Mouse (Mus musculus) embryonic facial prominence, embryonic 11.5 days (tissue): ENCODE results near the gene Reln. TPM values are rescaled to one million over a fixed set of nuclear protein-coding genes. Genes with fewer than 3 reads are reported as not detected.

Experiments used
- ATAC-seq: fragments of 200-750 bp; cut with Nextera tagmentation; replicated peaks from 2 replicates; pipeline ENCODE4 v1.8.0; 2017; ENCODE audit warnings: low read depth; ENCODE audit not compliant: insufficient number of reproducible peaks, low FRiP score, low TSS enrichment
- DNase-seq: peaks from one replicate; pipeline ENCODE4 v3.0.0-alpha.2; 2015; ENCODE audit warnings: low spot score
- H3K27ac ChIP-seq: fragments of 300-500 bp; sonication (generic); replicated peaks from 2 replicates; pipeline ENCODE4 v1.5.1; 2014; ENCODE audit warnings: mild to moderate bottlenecking, low read depth, low read length, control low read depth
- H3K27me3 ChIP-seq: fragments of 300-500 bp; sonication (generic); 2 replicates; pipeline ENCODE4 v1.6.1; 2014; ENCODE audit warnings: mild to moderate bottlenecking, low read length, moderate library complexity, mixed read lengths; ENCODE audit not compliant: control insufficient read depth, insufficient read depth
- H3K36me3 ChIP-seq: fragments of 300-500 bp; sonication (generic); replicated peaks from 2 replicates; pipeline ENCODE4 v1.6.1; 2014; ENCODE audit warnings: low read depth, mild to moderate bottlenecking, low read length, moderate library complexity, mixed read lengths; ENCODE audit not compliant: control insufficient read depth, insufficient read depth
- H3K4me1 ChIP-seq: fragments of 300-500 bp; sonication (generic); 2 replicates; pipeline ENCODE4 v1.6.1; 2014; ENCODE audit warnings: low read length, mixed read lengths; ENCODE audit not compliant: control insufficient read depth, insufficient read depth
- H3K4me2 ChIP-seq: fragments of 300-500 bp; sonication (generic); 2 replicates; pipeline ENCODE4 v1.6.1; 2014; ENCODE audit warnings: low read depth, mild to moderate bottlenecking, control low read depth, low read length, moderate library complexity
- H3K4me3 ChIP-seq: fragments of 300-500 bp; sonication (generic); 2 replicates; pipeline ENCODE4 v1.5.1; 2014; ENCODE audit warnings: low read depth, low read length, control low read depth
- H3K9ac ChIP-seq: fragments of 300-500 bp; sonication (generic); replicated peaks from 2 replicates; pipeline ENCODE4 v1.6.1; 2014; ENCODE audit warnings: mild to moderate bottlenecking, control low read depth, low read length
- H3K9me3 ChIP-seq: fragments of 300-500 bp; sonication (generic); replicated peaks from 2 replicates; pipeline ENCODE4 v1.6.1; 2016; ENCODE audit warnings: mild to moderate bottlenecking, low read length, inconsistent platforms, mixed read lengths; ENCODE audit not compliant: control insufficient read depth
- WGBS: fragments of 180-500 bp; shearing (Covaris S2); extraction: QIAGEN DNeasy Blood & Tissue Kit; methylation state at CpG from one replicate; pipeline ENCODE4 v1.1.7; 2014; 5-methylcytosine and 5-hydroxymethylcytosine counted together
- polyA plus RNA-seq: library from polyadenylated mRNA; unstranded; fragments of >200 nt; fragmentation: Nextera tagmentation; extraction: Ambion mirVana; gene quantifications from 2 replicates; pipeline ENCODE4 v1.2.1, GENCODE M21; 2014

The Reln gene
- polyA plus RNA-seq, 1 experiment from 2014 or later = 3.0 TPM

DNA sequence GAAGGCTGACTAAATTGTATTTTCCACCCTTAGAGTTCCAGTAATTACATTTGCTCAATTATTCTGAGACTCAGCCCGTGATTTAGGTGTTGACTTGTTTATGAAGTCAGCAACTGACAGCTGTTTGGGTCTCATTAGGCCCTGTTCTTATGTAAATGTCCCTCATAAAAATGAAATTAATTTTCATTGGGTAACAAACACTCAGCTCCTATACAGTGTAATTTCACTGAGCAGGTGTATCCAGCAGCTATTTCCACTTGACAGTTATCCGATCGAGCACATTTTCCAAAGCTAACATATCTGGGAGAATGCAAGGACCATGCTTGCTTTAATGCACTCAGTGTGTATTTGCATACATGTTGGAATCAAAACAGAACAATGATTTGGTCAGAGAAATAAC is 330.0 kb downstream of the Reln start:
- H3K27ac ChIP-seq = no peak overlapping the region
- H3K9ac ChIP-seq = no peak overlapping the region
- no peaks in the 10 kb centered on the region for H3K27me3 ChIP-seq
- no peaks in the 10 kb centered on the region for H3K4me1 ChIP-seq
- no peak overlapping the region for H3K4me3 ChIP-seq
- H3K4me2 ChIP-seq = no peak overlapping the region
- ATAC-seq (no peak), DNase-seq (no peak)
- H3K9me3 ChIP-seq = no peaks in the 10 kb centered on the region
- 86% methylated on average over 3 of the region's 3 CpGs for WGBS
- no peaks in the 10 kb centered on the region for H3K36me3 ChIP-seq

DNA sequence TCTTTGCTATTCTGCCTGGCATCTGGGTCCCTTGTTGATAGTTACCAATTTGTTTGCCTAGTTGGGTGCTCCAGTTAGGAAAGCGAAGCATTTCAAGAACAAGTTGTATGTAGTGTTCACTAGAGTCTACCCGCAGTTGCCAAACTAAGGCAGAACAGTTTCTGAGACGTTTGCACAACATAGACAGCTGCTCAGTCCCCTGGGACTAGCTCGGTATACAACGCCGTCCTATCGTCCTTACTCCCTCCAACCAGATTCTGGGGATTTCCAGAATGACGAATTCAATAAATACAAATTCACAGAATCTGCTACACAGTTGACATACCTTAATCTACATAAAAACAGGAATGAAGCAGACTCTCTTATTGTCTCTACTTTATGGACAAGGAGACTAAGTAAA is 335.4 kb downstream of the Reln start:
- ATAC-seq = no peak
- Histone ChIP-seq H3K9me3 (no peaks in the 10 kb centered on the region), H3K4me1 (no peaks in the 10 kb centered on the region), H3K27ac (no peak overlapping the region), H3K4me2 (no peak overlapping the region), H3K36me3 (no peaks in the 10 kb centered on the region), H3K9ac (no peak overlapping the region), H3K27me3 (no peaks in the 10 kb centered on the region), H3K4me3 (no peak overlapping the region)
- 85% methylated on average over 8 of the region's 8 CpGs for WGBS
- DNase-seq = no peak

- no peak for ATAC-seq
- 68% methylated on average over 11 of the region's 11 CpGs for WGBS
Measured at GRCm38 (mm10) chr5:22007304-22008059, 337.0 kb downstream of the Reln start.

DNA sequence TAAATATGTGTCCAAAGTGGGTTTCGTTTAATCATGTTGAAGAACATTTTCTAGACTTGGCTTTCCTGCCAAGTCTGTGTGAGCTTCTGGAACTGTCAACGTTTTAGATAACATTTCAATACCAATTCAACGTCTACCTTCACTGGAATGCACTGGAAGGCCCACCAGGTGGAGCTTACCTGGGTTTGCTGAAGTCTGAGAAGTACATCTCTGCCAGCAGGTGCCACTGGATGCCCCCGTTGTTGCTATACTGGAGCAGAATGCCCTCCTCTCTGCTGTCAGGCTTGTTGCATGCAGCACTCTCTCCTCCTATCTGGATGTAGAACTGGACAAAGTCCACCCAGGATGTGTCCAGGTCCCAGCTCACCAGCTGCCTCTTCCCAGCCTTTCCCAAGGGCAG is 340.6 kb downstream of the Reln start:
- no peaks in the 10 kb centered on the region for H3K4me1 ChIP-seq

More at GRCm38 (mm10) chr5:22007304-22008059, 337.0 kb downstream of the Reln start:
- H3K27me3 ChIP-seq = no peaks in the 10 kb centered on the region
- no peak overlapping the region for H3K4me2 ChIP-seq
- H3K27ac ChIP-seq = no peak overlapping the region
- H3K4me3 ChIP-seq = no peak overlapping the region
- no peaks in the 10 kb centered on the region for H3K4me1 ChIP-seq
- H3K36me3 ChIP-seq = no peaks in the 10 kb centered on the region
- H3K9ac ChIP-seq = no peak overlapping the region
- no peaks in the 10 kb centered on the region for H3K9me3 ChIP-seq
- no peak for DNase-seq

GRCm38 (mm10) chr5:21987711-21988110 is 356.8 kb downstream of the Reln start:
- Histone ChIP-seq H3K27me3 (no peaks in the 10 kb centered on the region), H3K4me1 (no peaks in the 10 kb centered on the region), H3K27ac (no peak overlapping the region), H3K36me3 (no peaks in the 10 kb centered on the region), H3K4me3 (no peak overlapping the region), H3K9me3 (no peaks in the 10 kb centered on the region), H3K4me2 (no peak overlapping the region), H3K9ac (no peak overlapping the region)
- DNase-seq = no peak
- 93% methylated on average over 5 of the region's 5 CpGs for WGBS
- no peak for ATAC-seq

More for the DNA sequence above, 340.6 kb downstream of the Reln start:
- no peak overlapping the region for H3K4me3 ChIP-seq
- WGBS = 84% methylated on average over 4 of the region's 4 CpGs
- ATAC-seq (no peak), DNase-seq (no peak)
- H3K27ac ChIP-seq = no peak overlapping the region
- no peak overlapping the region for H3K9ac ChIP-seq
- no peaks in the 10 kb centered on the region for H3K36me3 ChIP-seq
- no peaks in the 10 kb centered on the region for H3K27me3 ChIP-seq
- no peaks in the 10 kb centered on the region for H3K9me3 ChIP-seq
- no peak overlapping the region for H3K4me2 ChIP-seq

DNA sequence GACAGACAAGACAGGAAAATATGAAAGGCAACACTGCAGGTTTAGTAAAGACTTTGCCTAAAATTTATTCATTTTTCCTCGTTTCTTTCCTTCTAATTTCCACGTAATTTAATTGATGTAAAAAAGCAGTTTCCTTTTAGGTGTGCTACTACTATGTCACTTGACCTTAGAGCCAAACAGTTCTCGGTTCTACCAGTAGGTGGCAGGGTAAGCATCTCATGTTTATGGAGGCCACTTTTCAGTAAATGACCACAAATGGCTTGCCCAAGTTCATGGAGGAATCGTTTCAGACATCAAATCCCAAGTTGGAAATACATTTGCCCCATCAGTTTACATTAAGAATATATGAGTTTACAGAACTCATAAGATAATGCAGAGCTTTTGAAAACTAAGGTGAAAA is 358.2 kb downstream of the Reln start:
- Histone ChIP-seq H3K4me3 (no peak overlapping the region), H3K36me3 (no peaks in the 10 kb centered on the region), H3K27ac (no peak overlapping the region), H3K9me3 (no peaks in the 10 kb centered on the region), H3K27me3 (no peaks in the 10 kb centered on the region), H3K9ac (no peak overlapping the region), H3K4me2 (no peak overlapping the region), H3K4me1 (no peaks in the 10 kb centered on the region)
- WGBS = 53% methylated on average over 4 of the region's 4 CpGs
- DNase-seq = peak; percentile 69
- ATAC-seq = no peak

GRCm38 (mm10) chr5:21983021-21983667 is 361.4 kb downstream of the Reln start:
- WGBS = 72% methylated on average over 3 of the region's 3 CpGs
- Histone ChIP-seq H3K9ac (no peak overlapping the region), H3K4me2 (no peak overlapping the region), H3K27me3 (no peaks in the 10 kb centered on the region), H3K4me3 (no peak overlapping the region), H3K36me3 (no peaks in the 10 kb centered on the region), H3K27ac (no peak overlapping the region), H3K4me1 (no peaks in the 10 kb centered on the region), H3K9me3 (no peaks in the 10 kb centered on the region)
- ATAC-seq (no peak), DNase-seq (no peak)

DNA sequence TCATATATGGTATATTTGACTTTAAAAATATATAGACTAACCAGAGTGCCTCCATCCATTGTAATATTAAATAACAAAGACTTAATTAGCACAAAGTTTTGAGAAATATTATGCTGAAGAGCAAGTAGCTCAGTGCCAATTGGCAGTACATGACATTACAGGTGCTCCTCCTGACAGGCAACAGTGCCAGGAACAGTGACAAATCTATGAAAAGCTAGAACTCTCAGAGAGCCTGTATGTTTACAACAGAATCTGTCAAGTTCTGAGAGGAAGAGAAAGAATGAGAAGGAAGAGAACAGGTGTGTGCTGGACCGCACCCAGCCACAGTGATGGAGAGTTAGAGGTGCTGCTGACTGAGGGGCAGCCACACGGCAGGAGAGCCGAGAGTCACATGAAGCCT is 363.3 kb downstream of the Reln start:
- ATAC-seq = no peak
- WGBS = 84% methylated on average over 3 of the region's 3 CpGs

More for the DNA sequence above, 363.3 kb downstream of the Reln start:
- H3K27ac ChIP-seq = no peak overlapping the region
- no peak overlapping the region for H3K4me3 ChIP-seq
- H3K36me3 ChIP-seq = no peaks in the 10 kb centered on the region
- H3K4me1 ChIP-seq = no peaks in the 10 kb centered on the region
- H3K4me2 ChIP-seq = no peak overlapping the region
- no peaks in the 10 kb centered on the region for H3K27me3 ChIP-seq
- no peaks in the 10 kb centered on the region for H3K9me3 ChIP-seq
- DNase-seq = no peak
- H3K9ac ChIP-seq = no peak overlapping the region
